Mouse (Mus musculus) heart, adult 11 months (tissue): ENCODE data around the gene Eef1akmt1.
A peak's percentile ranks its signal among the peaks of the same experiment; 100 is the strongest.

Experiments
- DNase-seq: peaks from one replicate; pipeline ENCODE4 v3.0.0; 2022

Gene Eef1akmt1

GRCm38 (mm10) chr14:57517001-57517400, 54.4 kb downstream of the Eef1akmt1 start:
- DNase-seq = no peak

GRCm38 (mm10) chr14:57515156-57515762, 56.2 kb downstream of the Eef1akmt1 start:
- peak; percentile 78 for DNase-seq

GRCm38 (mm10) chr14:57509554-57509953, 61.9 kb downstream of the Eef1akmt1 start:
- no peak for DNase-seq

GRCm38 (mm10) chr14:57503729-57504128, 67.7 kb downstream of the Eef1akmt1 start:
- DNase-seq = no peak
